Mouse (Mus musculus): ENCODE measurements at regions not wholly inside any gene's neighbourhood (a gene's known extent, or its start where the extent isn't known, plus 50 kb on each side); places are given as distances from the start of the nearest gene placed in this dataset.
"Not testable (repeated sequence)": the region's sequence is repeated elsewhere in the genome, so short reads cannot be mapped to it uniquely, and the experiment has no call there.

DNA sequence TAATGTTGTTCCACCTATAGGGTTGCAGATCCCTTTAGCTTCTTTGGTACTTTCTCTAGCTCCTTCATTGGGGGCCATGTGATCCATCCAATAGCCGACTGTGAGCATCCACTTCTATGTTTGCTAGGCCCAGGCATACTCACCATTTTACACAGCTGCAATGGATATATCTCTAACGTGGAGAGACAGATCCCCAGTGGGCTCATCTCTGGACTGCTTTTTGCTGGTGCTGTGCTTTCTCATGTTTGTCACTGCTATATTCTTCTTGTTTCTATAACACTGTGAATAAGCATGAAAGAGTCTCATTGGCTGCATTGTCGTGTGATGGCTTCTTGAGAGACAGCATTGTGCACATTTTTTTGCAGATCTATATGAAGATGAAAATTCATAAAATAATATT is 461.6 kb upstream of the Brinp3 start:
- not testable (repeated sequence) for TF ChIP-seq POLR2AphosphoS2 (IDR thresholded peaks at IDR 0.05; ENCODE audit: insufficient read length, low read depth); POLR2A (IDR thresholded peaks at IDR 0.05; ENCODE audit: insufficient read length, low read depth); TCF12 (IDR thresholded peaks at IDR 0.05; ENCODE audit: insufficient read depth, poor library complexity, severe bottlenecking)
